Mouse (Mus musculus): Measurements from ENCODE around the gene Plekhm3.

DNA sequence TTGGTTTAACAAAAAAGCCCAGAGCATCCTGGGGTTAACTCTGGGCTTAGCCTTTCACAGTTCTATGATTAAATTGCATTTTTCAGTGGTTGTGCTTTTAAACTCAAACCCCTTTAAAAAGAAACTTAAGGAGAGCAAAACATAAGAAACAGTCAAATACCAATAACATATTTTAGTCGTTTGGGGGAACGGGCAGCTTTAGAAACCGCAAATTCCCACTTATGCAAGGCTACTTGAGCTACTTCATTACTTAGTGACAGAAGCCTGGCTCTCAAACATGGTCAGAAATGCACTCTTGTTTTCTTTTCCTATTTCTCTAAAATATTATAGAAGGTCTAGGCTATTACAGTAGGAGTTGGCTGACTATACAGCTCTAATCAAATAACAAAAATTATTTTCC is 120.5 kb downstream of the Plekhm3 start:
- TF ChIP-seq ZC3H11A (IDR thresholded peaks at IDR 0.05; ENCODE audit: borderline replicate concordance, low read depth, low read length) (no peak), CHD2 (IDR thresholded peaks at IDR 0.05; ENCODE audit: low read depth, low read length) (no peak), ZNF384 (IDR thresholded peaks at IDR 0.05; ENCODE audit: low read depth, low read length) (no peak), HCFC1 (IDR thresholded peaks at IDR 0.05; ENCODE audit: borderline replicate concordance, insufficient read depth, low read length) (no peak)
